Mouse (Mus musculus) liver, embryonic 12.5 days (tissue): ENCODE measurements around the gene Zfp791. TPM values are rescaled to one million over a fixed set of nuclear protein-coding genes. Genes with fewer than 3 reads are reported as not detected.

ENCODE experiments used
- ATAC-seq: fragments of 200-750 bp; cut with Nextera tagmentation; 2 replicates; pipeline ENCODE4 v1.8.0; 2017; ENCODE audit warnings: moderate number of reproducible peaks, mild to moderate bottlenecking, moderate library complexity
- H3K27ac ChIP-seq: fragments of 300-500 bp; sonication (generic); 2 replicates; pipeline ENCODE4 v1.5.1; 2016; ENCODE audit warnings: mild to moderate bottlenecking
- H3K27me3 ChIP-seq: fragments of 300-500 bp; sonication (generic); replicated peaks from 2 replicates; pipeline ENCODE4 v1.6.1; 2016; ENCODE audit warnings: mild to moderate bottlenecking, moderate library complexity
- H3K36me3 ChIP-seq: fragments of 300-500 bp; sonication (generic); 2 replicates; pipeline ENCODE4 v1.6.1; 2016; ENCODE audit warnings: mild to moderate bottlenecking, moderate library complexity
- H3K4me1 ChIP-seq: fragments of 300-500 bp; sonication (generic); 2 replicates; pipeline ENCODE4 v1.6.1; 2016
- H3K4me2 ChIP-seq: fragments of 300-500 bp; sonication (generic); 2 replicates; pipeline ENCODE4 v1.6.1; 2016; ENCODE audit warnings: mild to moderate bottlenecking, moderate library complexity
- H3K4me3 ChIP-seq: fragments of 300-500 bp; sonication (generic); 2 replicates; pipeline ENCODE4 v1.5.1; 2016; ENCODE audit warnings: mild to moderate bottlenecking, moderate library complexity
- H3K9ac ChIP-seq: fragments of 300-500 bp; sonication (generic); 2 replicates; pipeline ENCODE4 v1.6.1; 2016; ENCODE audit warnings: mild to moderate bottlenecking, moderate library complexity
- H3K9me3 ChIP-seq: fragments of 300-500 bp; sonication (generic); replicated peaks from 2 replicates; pipeline ENCODE4 v1.6.1; 2016; ENCODE audit warnings: mild to moderate bottlenecking, moderate library complexity
- WGBS: fragments of 180-500 bp; shearing (Covaris S2); methylation state at CpG from one replicate; pipeline ENCODE4 v1.1.7; 2016; ENCODE audit not compliant: insufficient replicate concordance; 5-methylcytosine and 5-hydroxymethylcytosine counted together
- polyA plus RNA-seq: library from polyadenylated mRNA; unstranded; fragments of >200 nt; fragmentation: Nextera tagmentation; extraction: Ambion mirVana; gene quantifications from 2 replicates; pipeline ENCODE4 v1.2.1, GENCODE M21; 2016

Zfp791 gene
- polyA plus RNA-seq, 1 experiment from 2014 or later, result 0.35 TPM

GRCm38 (mm10) chr8:85081216-85081555 is 41.7 kb downstream of the Zfp791 start, which contains the start of gene Wdr83:
TSS of gene Wdr83 (minus strand) at chr8:85081306.
- Histone ChIP-seq H3K9me3 (no peaks in the 10 kb centered on the region), H3K27me3 (no peaks in the 10 kb centered on the region), H3K4me2 (peak within 1 kb of the TSS; percentile 89), H3K4me1 (peaks cover 77% of the 10 kb centered on the region), H3K4me3 (peak within 1 kb of the TSS; percentile 95), H3K9ac (peak within 1 kb of the TSS; percentile 94), H3K36me3 (peaks cover 46% of the 10 kb centered on the region), H3K27ac (peak within 1 kb of the TSS; percentile 82)
- 0% methylated on average over 9 of the region's 9 CpGs for WGBS
- ATAC-seq, result peak; percentile 78

GRCm38 (mm10) chr8:85080532-85081215 is 42.2 kb downstream of the Zfp791 start, which contains the start of gene Wdr83os:
TSS of gene Wdr83os (plus strand) at chr8:85080740.
- Histone ChIP-seq H3K4me2 (peak within 1 kb of the TSS; percentile 89), H3K27ac (peak within 1 kb of the TSS; percentile 82), H3K4me3 (peak within 1 kb of the TSS; percentile 95), H3K36me3 (peaks cover 46% of the 10 kb centered on the region), H3K9ac (peak within 1 kb of the TSS; percentile 94), H3K27me3 (no peaks in the 10 kb centered on the region), H3K9me3 (no peaks in the 10 kb centered on the region), H3K4me1 (peaks cover 82% of the 10 kb centered on the region)
- peak; percentile 14; the same call in 1 of the 2 replicates for ATAC-seq
- under 1% methylated on average over 30 of the region's 30 CpGs for WGBS

DNA sequence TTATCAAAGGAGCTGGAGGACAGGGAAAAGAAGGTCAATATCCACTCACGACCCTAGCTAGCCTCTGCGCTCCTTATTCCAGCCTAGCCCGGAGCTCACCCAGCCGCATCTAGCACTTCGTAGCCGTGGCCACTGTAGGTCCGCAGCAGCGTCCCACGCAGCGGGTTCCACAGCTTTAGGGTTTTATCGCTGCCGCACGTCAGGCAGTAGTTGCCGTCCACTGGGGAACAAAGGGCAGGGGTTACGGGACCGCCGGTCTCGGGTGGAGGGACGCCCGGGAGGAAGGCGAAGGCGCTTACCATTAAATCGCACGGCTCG is 42.7 kb downstream of the Zfp791 start:
- 0% methylated on average over 25 of the region's 25 CpGs for WGBS
- Histone ChIP-seq H3K4me2 (peak overlapping the region; percentile 89), H3K4me1 (peaks cover 82% of the 10 kb centered on the region), H3K9ac (peak overlapping the region; percentile 94), H3K27me3 (no peaks in the 10 kb centered on the region), H3K27ac (peak overlapping the region; percentile 82), H3K9me3 (no peaks in the 10 kb centered on the region), H3K4me3 (peak overlapping the region; percentile 95), H3K36me3 (peaks cover 46% of the 10 kb centered on the region)
- ATAC-seq, result no peak

DNA sequence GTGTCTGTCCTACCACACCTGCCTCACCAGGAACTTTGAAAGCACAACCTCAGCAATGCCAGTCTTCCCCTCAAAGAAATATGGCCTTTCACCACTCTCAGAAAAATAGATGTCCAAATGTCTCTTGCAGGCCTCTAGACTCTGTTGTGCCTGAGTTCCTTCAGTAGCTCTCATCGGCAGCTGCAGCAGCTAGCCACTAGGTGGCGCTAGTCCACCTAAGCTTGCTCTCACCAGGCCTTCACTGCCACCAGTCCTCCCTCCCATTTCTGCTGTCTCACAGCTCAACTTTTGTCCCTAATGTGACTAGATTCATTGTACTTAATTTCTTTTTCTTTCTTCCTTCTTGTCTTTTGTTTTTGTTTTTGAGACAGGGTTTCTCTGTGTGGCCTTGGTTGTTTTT is 45.9 kb downstream of the Zfp791 start:
- no peak overlapping the region for H3K4me2 ChIP-seq
- H3K27ac ChIP-seq, result peak overlapping the region; percentile 81
- H3K4me3 ChIP-seq, result no peak overlapping the region
- peaks cover 63% of the 10 kb centered on the region for H3K36me3 ChIP-seq
- no peaks in the 10 kb centered on the region for H3K27me3 ChIP-seq
- peak overlapping the region; percentile 42; the same call in 1 of the 2 replicates for H3K9ac ChIP-seq
- ATAC-seq, result peak; percentile 38; the same call in 1 of the 2 replicates
- H3K9me3 ChIP-seq, result no peaks in the 10 kb centered on the region
- 0% methylated on average over 2 of the region's 2 CpGs for WGBS
- H3K4me1 ChIP-seq, result peaks cover 82% of the 10 kb centered on the region

DNA sequence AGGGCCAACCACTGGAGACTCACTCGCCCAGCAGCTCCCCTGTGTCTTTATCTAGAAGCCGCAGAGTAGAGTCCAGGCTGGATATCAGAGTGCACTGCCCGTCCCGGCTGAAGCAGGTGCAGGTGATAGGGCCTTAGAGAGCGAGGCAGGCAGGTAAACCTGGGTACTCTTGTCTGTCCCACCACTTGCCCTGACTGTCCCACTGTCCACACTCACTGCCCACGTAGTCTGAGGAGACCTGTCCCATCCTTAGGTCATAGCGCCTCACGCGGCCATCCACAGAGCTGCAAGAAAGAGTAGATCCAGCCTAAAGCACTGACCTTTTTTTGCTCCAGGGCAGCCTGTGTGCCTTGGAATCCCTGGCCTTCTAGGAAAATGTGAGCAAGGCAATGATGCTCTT is 46.9 kb downstream of the Zfp791 start:
- ATAC-seq, result peak; percentile 67
- H3K36me3 ChIP-seq, result peaks cover 63% of the 10 kb centered on the region

DNA sequence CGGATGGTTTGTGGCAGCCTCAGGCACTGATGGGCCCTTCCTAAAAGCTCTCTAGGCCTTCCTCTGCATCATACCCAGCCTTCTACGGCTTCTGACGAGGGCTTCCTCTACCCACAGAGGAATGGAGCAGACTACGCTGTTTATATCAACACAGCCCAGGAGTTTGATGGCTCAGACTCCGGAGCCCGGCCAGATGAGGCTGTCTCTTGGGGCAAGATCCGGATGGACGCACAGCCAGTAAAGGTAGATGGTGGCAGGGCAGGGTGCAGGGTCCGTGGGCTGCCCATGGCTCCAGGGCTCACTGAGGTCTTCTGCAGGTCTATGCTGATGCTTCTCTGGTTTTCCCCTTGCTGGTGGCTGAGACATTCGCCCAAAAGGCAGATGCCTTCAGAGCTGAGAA is 48.3 kb downstream of the Zfp791 start:
- no peaks in the 10 kb centered on the region for H3K27me3 ChIP-seq
- H3K9me3 ChIP-seq, result no peaks in the 10 kb centered on the region
- ATAC-seq, result no peak
- peak overlapping the region; percentile 55; the same call in 1 of the 2 replicates for H3K4me2 ChIP-seq
- H3K4me3 ChIP-seq, result no peak overlapping the region
- WGBS, result 86% methylated on average over 10 of the region's 10 CpGs
- peak overlapping the region; percentile 81 for H3K27ac ChIP-seq
- no peak overlapping the region for H3K9ac ChIP-seq
- H3K4me1 ChIP-seq, result peaks cover 80% of the 10 kb centered on the region
- H3K36me3 ChIP-seq, result peaks cover 63% of the 10 kb centered on the region

More for the DNA sequence above, 46.9 kb downstream of the Zfp791 start:
- Histone ChIP-seq H3K9me3 (no peaks in the 10 kb centered on the region), H3K27ac (peak overlapping the region; percentile 81), H3K9ac (peak overlapping the region; percentile 42), H3K4me1 (peaks cover 76% of the 10 kb centered on the region), H3K4me3 (peak overlapping the region; percentile 12; the same call in 1 of the 2 replicates), H3K4me2 (peak overlapping the region; percentile 55), H3K27me3 (no peaks in the 10 kb centered on the region)
- WGBS, result 50% methylated on average over 9 of the region's 9 CpGs

GRCm38 (mm10) chr8:85074167-85074566 is 48.7 kb downstream of the Zfp791 start:
- Histone ChIP-seq H3K4me1 (peaks cover 76% of the 10 kb centered on the region), H3K27ac (peak overlapping the region; percentile 81; the same call in 1 of the 2 replicates), H3K36me3 (peaks cover 60% of the 10 kb centered on the region), H3K9ac (no peak overlapping the region), H3K27me3 (no peaks in the 10 kb centered on the region), H3K9me3 (no peaks in the 10 kb centered on the region), H3K4me3 (no peak overlapping the region), H3K4me2 (no peak overlapping the region)
- WGBS, result 82% methylated on average over 10 of the region's 10 CpGs
- ATAC-seq, result no peak

- Histone ChIP-seq H3K4me3 (peak overlapping the region; percentile 95; the same call in 1 of the 2 replicates), H3K4me1 (peaks cover 66% of the 10 kb centered on the region)
- WGBS, result 83% methylated on average over 15 of the region's 15 CpGs
Measured at GRCm38 (mm10) chr8:85073041-85073612, 49.8 kb downstream of the Zfp791 start.

GRCm38 (mm10) chr8:85072364-85072929 is 50.4 kb downstream of the Zfp791 start:
- Histone ChIP-seq H3K27me3 (0 out of 2 replicates have a peak, but pooled peaks cover 2% of the 10 kb centered on the region), H3K9ac (peak overlapping the region; percentile 93), H3K36me3 (peaks cover 44% of the 10 kb centered on the region), H3K4me2 (peak overlapping the region; percentile 78), H3K4me1 (peaks cover 65% of the 10 kb centered on the region), H3K9me3 (no peaks in the 10 kb centered on the region), H3K4me3 (peak overlapping the region; percentile 95), H3K27ac (peak overlapping the region; percentile 94)
- ATAC-seq, result no peak
- WGBS, result 30% methylated on average over 9 of the region's 9 CpGs

More at GRCm38 (mm10) chr8:85073041-85073612, 49.8 kb downstream of the Zfp791 start:
- Histone ChIP-seq H3K27me3 (no peaks in the 10 kb centered on the region), H3K9ac (peak overlapping the region; percentile 93; the same call in 1 of the 2 replicates), H3K27ac (0 out of 2 replicates have a peak overlapping the region, but pooled peaks have one; percentile 94), H3K9me3 (no peaks in the 10 kb centered on the region), H3K4me2 (peak overlapping the region; percentile 78), H3K36me3 (peaks cover 49% of the 10 kb centered on the region)
- no peak for ATAC-seq

GRCm38 (mm10) chr8:85071514-85072281 is 51.2 kb downstream of the Zfp791 start, which contains the start of gene Dhps:
TSS of gene Dhps (plus strand) at chr8:85071757.
- H3K4me1 ChIP-seq, result peaks cover 58% of the 10 kb centered on the region
- WGBS, result 1% methylated on average over 68 of the region's 68 CpGs

DNA sequence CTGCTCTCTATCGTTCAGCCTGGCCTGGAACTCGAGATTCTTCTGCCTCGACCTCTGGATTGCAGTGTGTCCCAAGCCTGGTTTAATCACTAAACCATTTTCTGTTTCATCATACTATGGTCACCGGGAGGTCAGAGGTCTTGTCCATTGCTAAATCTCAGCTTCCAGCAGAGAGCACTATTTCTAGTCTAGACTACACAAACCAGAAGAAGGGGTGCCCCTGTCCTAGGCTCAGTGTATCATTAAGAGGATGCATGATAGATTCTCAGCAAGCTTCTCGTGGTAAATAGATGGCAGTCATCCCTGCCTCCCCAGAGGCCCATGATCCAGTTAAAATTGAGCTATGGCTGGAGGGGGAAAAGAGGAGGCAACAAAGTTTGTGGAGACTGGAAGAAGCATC is 51.9 kb downstream of the Zfp791 start:
- Histone ChIP-seq H3K36me3 (peaks cover 38% of the 10 kb centered on the region), H3K4me2 (peak overlapping the region; percentile 78), H3K27me3 (0 out of 2 replicates have a peak, but pooled peaks cover 3% of the 10 kb centered on the region), H3K4me1 (peaks cover 52% of the 10 kb centered on the region), H3K27ac (peak overlapping the region; percentile 94), H3K4me3 (peak overlapping the region; percentile 95), H3K9me3 (no peaks in the 10 kb centered on the region), H3K9ac (peak overlapping the region; percentile 42; the same call in 1 of the 2 replicates)
- ATAC-seq, result no peak
- WGBS, result 68% methylated on average over 5 of the region's 5 CpGs

More at GRCm38 (mm10) chr8:85071514-85072281, 51.2 kb downstream of the Zfp791 start, which contains the start of gene Dhps:
- ATAC-seq, result peak; percentile 77
- Histone ChIP-seq H3K27me3 (0 out of 2 replicates have a peak, but pooled peaks cover 3% of the 10 kb centered on the region), H3K36me3 (peaks cover 38% of the 10 kb centered on the region), H3K4me2 (peak within 1 kb of the TSS; percentile 78), H3K9ac (peak within 1 kb of the TSS; percentile 93), H3K27ac (peak within 1 kb of the TSS; percentile 94), H3K4me3 (peak within 1 kb of the TSS; percentile 95), H3K9me3 (no peaks in the 10 kb centered on the region)
